Mouse (Mus musculus) CD4-positive, CD25-positive, alpha-beta regulatory T cell, adult 4 months (primary cell): ENCODE measurements around the gene Alad. TPM values are rescaled to one million over a fixed set of nuclear protein-coding genes. Genes with fewer than 3 reads are reported as not detected.
A peak's percentile ranks its signal among the peaks of the same experiment; 100 is the strongest.
"Not testable (repeated sequence)": the region's sequence is repeated elsewhere in the genome, so short reads cannot be mapped to it uniquely, and the experiment has no call there.

Experiments used
- ATAC-seq: one replicate; pipeline ENCODE4 v1.8.0; 2017
- polyA plus RNA-seq, 2 experiments: library from polyadenylated mRNA; unstranded; fragments of 100-300 nt; shearing (Covaris generic); gene quantifications; one replicate each; pipeline ENCODE4 v1.2.1; 2017

The Alad gene
- polyA plus RNA-seq, 2 experiments from 2014 or later: 57.8 to 78.7 TPM

DNA sequence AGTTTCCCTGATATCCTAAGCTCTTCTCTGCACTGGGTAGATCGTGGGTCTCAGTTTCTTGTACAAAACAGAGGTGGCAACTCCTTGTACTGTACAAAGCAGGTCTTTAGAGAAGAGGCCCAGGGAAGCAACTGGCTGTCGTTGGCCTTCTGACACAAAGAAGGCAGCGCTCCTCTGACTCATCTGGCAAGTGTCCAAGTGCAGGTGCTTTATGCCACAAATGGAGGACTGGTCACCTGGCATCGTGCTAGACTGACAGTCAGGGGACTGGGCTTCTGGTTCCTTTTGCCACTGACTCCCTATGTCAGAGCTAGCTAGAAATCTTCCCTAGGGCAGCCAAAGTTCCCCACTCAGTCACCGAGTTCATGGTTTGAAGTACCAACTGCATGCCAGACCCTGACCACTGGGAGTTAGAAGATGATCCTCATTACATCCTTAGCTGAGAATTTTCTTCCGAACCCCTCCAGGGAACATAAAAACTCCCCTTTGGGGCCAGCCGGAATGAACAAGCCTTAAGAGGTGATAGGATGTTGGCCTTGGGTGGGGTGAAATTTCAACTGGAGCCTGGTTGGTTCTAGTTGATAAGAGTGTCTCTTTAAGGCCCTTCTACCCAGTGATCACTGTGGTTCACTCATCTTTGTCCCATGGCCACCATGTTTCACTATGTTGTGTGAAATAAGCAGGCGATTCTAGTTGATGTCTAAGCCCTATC lies 34.1 kb downstream of the Alad start:
- ATAC-seq: no peak

DNA sequence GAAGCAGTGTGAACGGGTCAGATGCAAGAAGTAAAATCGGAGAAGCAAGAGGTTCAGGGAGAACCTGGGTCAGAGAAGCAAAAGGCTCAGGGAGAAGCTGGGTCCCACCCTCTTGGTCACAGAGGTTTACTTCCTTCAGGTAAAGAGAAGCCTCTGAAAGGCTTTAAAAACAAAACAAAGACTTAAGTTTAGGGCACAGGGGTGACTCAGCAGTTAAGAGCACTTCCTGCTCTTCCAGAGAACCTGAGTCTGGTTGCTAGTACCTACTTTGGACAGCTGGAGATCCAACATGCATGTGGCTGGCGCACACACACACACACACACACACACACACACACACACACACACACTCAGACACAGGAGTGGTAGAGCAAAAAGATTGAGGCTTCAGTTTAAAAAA lies 34.8 kb downstream of the Alad start:
- ATAC-seq: no peak

GRCm38 (mm10) chr4:62480709-62481605 lies 38.8 kb downstream of the Alad start:
- ATAC-seq: peak; percentile 60

DNA sequence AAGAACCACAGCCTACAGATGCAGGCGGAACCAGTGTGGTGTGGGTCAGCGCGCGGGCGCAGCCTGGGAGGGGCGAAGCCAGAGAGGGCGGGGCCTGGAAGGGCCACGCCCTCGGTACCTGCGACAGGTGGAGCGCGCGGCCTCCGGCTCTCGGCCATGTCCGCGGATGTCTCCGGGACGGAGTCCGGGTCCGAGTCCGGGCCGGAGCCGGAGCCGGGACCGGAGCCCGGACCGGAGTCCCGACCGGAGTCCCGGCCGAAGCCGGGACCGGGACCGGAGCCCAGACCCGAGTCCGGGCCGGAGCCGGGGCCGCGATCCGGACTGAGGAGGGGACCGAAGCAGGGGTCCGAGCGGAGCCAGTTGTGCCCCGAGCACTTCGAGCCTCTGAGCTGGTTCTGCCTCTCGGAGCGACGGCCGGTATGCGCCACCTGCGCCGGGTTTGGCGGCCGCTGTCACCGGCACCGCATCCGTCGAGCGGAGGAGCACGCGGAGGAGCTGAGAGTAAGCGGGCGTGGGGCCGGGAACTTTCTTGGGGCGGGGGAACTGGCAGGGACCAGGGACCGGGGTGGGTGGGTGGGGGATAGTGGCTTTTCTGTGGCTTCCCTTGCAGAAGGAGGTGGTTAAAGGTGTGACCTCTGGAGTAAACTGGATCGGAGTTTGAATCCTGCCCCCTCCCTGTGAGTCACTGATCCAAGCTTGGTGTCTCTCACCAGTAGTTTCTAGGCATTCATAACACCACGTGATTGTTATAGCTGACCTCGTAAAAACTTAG lies 39.6 kb downstream of the Alad start, which contains the start of gene Bspry:
TSS of gene Bspry (plus strand) at position 117 of the 772 bp plus-strand sequence.
- peak; percentile 58 for ATAC-seq

- not testable (repeated sequence) for ATAC-seq
These were observed 40.2 kb downstream of the Alad start for GRCm38 (mm10) chr4:62479593-62479936.

GRCm38 (mm10) chr4:62477542-62478244 lies 42.0 kb downstream of the Alad start:
- ATAC-seq: no peak

DNA sequence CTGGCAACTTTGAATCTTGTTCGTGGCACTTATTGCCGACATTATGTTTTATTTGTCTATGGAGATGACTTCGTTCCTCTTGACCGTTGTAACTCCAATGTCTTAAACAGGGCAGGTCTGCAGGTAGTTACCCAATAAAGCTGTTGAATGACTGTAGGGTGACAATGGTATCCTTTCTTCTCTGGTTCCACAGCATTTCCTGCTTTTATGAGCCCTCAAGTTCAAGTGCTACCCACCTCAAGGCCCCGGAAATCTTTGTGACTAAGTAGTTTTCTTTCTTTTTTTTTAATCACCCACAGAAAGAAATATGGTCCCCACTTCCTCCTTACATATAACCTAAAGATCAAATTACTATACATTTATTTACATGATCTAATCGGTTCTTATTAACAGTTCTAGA lies 43.9 kb downstream of the Alad start:
- ATAC-seq: peak; percentile 76

GRCm38 (mm10) chr4:62475131-62475530 lies 44.6 kb downstream of the Alad start:
- ATAC-seq: no peak

DNA sequence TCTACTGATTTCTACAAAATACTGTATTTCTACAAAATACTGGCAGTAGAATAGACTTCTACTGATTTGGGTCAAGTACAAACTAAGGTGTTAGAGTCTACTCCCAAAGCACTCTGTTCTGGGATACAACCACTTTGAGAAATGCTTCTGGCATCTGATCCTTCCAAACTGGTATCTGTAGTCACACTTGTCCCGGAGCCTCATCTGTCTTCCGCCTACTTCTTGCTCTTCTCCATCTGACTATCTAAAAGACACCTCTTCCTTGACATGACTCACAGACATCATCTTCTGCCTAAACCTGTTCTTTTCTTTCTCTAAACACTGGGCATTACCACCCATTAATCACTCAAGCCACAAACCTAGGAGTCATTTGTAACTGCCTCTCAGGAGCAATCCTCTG lies 47.6 kb downstream of the Alad start:
- ATAC-seq: no peak

- ATAC-seq: peak; percentile 96
These were observed 49.1 kb downstream of the Alad start, which contains the start of gene Wdr31 for GRCm38 (mm10) chr4:62470598-62471051. Wdr31 (minus strand) TSS chr4:62470896.

DNA sequence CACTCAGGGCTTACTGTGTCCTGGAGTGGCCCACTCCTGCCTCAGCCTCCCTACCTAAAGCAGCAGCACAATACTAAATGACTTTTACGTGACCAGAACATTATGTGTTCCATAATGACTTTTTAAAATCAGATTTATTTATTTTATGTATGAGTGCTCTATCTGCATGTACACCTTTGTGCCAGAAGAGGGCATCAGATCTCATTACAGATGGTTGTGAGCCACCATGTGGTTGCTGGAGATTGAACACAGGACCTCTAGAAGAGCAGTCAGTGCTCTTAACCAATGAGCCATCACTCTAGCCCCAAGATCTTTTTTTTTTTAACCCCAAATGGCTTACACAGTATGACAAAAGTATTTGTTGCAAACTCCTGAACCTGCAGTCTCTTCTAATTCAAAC lies 51.6 kb downstream of the Alad start:
- ATAC-seq: no peak

DNA sequence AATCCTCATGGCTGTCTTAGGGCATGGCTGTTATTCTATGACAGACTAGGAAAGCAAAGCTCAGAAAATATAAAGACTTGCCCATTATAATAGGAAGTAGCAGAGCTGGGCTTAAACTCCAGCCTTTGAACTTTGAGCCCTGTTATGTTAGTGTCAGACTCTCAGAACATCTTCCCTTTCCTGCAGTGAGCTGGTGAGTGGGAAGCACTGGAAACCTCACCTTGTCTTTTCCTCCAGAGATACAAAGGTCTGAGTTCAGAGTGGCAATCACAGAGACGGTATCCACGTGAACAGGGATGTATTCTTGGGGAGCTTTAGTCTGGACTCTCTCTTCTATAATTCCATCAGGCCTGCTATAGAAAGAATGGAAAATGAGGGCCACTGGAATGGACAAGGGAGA lies 56.6 kb downstream of the Alad start:
- ATAC-seq: no peak

- ATAC-seq: no peak
These were observed 59.4 kb downstream of the Alad start for GRCm38 (mm10) chr4:62460348-62460747.

Other genes starting within 250 kb of the Alad start
- 10 to 100 TPM; 41.5 to 49.5 TPM for gene Fkbp15, start 159.4 kb downstream of the Alad start, polyA plus RNA-seq
- gene Slc31a1, start 159.2 kb downstream of the Alad start, polyA plus RNA-seq: 10 to 100 TPM in 1 of 2 experiments, 1 to 10 TPM in 1; 7.3 to 11.7 TPM
- gene Cdc26, start 111.3 kb downstream of the Alad start, polyA plus RNA-seq: 10 to 100 TPM; 72.0 to 90.4 TPM
- 10 to 100 TPM; 20.3 to 28.5 TPM for gene Prpf4, start 111.1 kb downstream of the Alad start, polyA plus RNA-seq
- gene Rnf183, start 84.7 kb downstream of the Alad start, polyA plus RNA-seq: under 1 TPM in 1 of 2 experiments, not detected in 1; 0.52 TPM
- under 1 TPM; 0.56 to 0.82 TPM for gene Wdr31, start 49.0 kb downstream of the Alad start, polyA plus RNA-seq
- gene Bspry, start 39.9 kb downstream of the Alad start, polyA plus RNA-seq: 1 to 10 TPM in 1 of 2 experiments, under 1 TPM in 1; 0.73 to 1.5 TPM
- gene Hdhd3, start 16.5 kb downstream of the Alad start, polyA plus RNA-seq: 1 to 10 TPM in 1 of 2 experiments, under 1 TPM in 1; 0.81 to 1.3 TPM
- 10 to 100 TPM; 27.5 to 27.7 TPM for gene Pole3, start 5.2 kb upstream of the Alad start, polyA plus RNA-seq
- gene 4933430I17Rik, start 5.5 kb upstream of the Alad start, polyA plus RNA-seq: not detected
- 10 to 100 TPM; 50.0 to 66.9 TPM for gene Rgs3, start 39.9 kb upstream of the Alad start, polyA plus RNA-seq